Mouse (Mus musculus): Measurements from ENCODE around the gene Ctnnbip1. TPM values are rescaled to one million over a fixed set of nuclear protein-coding genes. Genes with fewer than 3 reads are reported as not detected.

The Ctnnbip1 gene
- polyA plus RNA-seq, 1 experiment from 2014 or later, result 103 TPM

DNA sequence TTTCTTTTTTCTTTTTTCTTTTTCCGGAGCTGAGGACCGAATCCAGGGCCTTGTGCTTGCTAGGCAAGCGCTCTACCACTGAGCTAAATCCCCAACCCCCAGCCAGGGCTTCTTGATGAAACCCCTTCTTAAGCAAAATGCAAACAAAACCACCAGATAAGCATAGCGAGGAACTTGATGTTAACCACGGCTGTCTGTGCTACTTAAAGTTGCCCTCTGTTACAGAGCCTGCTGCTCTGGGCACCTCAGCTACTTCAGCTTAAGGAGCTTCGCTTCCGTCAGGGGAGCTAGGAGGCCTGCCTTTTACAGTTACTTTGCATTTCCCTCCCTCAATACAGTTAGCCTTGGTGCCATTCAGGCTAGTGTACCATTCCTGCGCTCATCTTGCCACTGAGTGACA lies 19.1 kb upstream of the Ctnnbip1 start:
- Histone ChIP-seq H3K36me3 (peaks cover 63% of the 10 kb centered on the region), H3K27ac (replicated peaks) (no peak overlapping the region), H3K4me2 (no peak overlapping the region), H3K27me3 (replicated peaks) (no peaks in the 10 kb centered on the region), H3K9ac (replicated peaks) (no peak overlapping the region), H3K4me1 (no peaks in the 10 kb centered on the region), H3K9me3 (replicated peaks) (no peaks in the 10 kb centered on the region), H3K4me3 (replicated peaks) (no peak overlapping the region)
- no peak for ATAC-seq (ENCODE audit: low FRiP score)
- 92% methylated on average over 8 of the region's 8 CpGs for WGBS

DNA sequence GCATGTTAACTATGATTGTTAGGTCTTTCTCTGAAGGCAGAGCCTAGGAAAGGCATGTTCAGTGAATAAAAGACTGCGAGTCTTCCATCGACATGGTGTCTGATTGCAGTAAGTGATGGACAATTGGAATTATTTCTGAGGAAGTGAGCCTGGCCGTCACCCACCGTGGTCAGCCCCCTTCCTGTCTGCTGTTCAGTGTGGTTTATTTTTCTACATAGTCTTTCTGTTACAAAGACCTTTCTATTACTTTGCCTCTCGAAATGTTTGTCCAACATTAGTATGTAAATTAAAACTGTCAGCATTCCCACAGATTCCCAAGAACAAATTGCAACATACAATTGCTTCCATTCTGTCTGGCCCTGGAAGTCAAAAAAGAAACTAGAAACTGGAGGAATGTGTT lies 18.2 kb upstream of the Ctnnbip1 start:
- WGBS, result 69% methylated on average over 5 of the region's 5 CpGs
- Histone ChIP-seq H3K4me2 (no peak overlapping the region), H3K4me1 (peaks cover 4% of the 10 kb centered on the region; the same call in 1 of the 2 replicates), H3K27me3 (replicated peaks) (no peaks in the 10 kb centered on the region), H3K9me3 (replicated peaks) (no peaks in the 10 kb centered on the region), H3K36me3 (peaks cover 54% of the 10 kb centered on the region), H3K27ac (replicated peaks) (no peak overlapping the region), H3K4me3 (replicated peaks) (no peak overlapping the region), H3K9ac (replicated peaks) (no peak overlapping the region)
- ATAC-seq (ENCODE audit: low FRiP score), result no peak

DNA sequence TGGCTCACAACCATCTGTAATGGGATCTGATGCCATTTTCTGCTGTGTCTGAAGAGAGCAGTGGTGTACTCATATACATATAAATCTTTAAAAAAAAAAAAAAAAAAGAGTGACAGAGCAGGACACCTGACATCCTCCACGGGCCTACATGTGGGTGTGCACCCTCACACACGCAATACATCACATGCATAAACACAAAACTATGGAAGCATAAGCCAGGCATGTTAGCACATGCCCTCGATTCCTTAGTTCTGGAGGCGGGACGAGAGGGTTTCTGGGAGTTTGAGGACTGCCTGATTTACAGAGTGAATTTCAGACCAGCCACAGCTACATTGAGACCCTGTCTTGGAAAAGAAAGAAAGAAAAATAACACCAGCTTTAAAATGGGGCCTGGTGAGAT lies 13.7 kb upstream of the Ctnnbip1 start:
- Histone ChIP-seq H3K27me3 (replicated peaks) (no peaks in the 10 kb centered on the region), H3K27ac (replicated peaks) (peak overlapping the region; percentile 28; the same call in 1 of the 2 replicates), H3K9me3 (replicated peaks) (no peaks in the 10 kb centered on the region), H3K4me3 (replicated peaks) (no peak overlapping the region), H3K4me2 (no peak overlapping the region), H3K36me3 (peaks cover 25% of the 10 kb centered on the region), H3K9ac (replicated peaks) (no peak overlapping the region), H3K4me1 (peaks cover 8% of the 10 kb centered on the region; the same call in 1 of the 2 replicates)
- ATAC-seq (ENCODE audit: low FRiP score), result no peak
- WGBS, result 66% methylated on average over 5 of the region's 5 CpGs

DNA sequence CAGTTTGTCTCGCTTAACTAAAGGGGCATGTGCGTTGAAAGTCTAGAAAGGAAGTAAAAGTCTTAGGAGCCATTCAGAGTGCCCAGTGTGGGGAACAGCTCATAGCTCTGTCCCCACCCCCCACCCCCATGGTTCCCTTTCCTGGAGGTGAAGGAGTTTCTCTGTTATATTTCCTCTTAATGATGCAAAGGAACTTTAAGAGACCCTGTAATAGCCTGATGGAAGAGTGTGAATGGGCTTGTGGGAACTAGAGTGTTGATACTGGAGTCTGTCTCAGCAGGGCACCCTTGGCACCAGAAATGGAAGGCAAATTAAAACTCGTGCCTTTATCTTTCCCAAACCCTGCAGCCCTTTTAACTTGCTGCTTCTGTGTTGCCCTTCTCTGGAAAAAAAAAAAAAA lies 13.2 kb upstream of the Ctnnbip1 start:
- ATAC-seq (ENCODE audit: low FRiP score), result no peak
- H3K4me2 ChIP-seq, result no peak overlapping the region

DNA sequence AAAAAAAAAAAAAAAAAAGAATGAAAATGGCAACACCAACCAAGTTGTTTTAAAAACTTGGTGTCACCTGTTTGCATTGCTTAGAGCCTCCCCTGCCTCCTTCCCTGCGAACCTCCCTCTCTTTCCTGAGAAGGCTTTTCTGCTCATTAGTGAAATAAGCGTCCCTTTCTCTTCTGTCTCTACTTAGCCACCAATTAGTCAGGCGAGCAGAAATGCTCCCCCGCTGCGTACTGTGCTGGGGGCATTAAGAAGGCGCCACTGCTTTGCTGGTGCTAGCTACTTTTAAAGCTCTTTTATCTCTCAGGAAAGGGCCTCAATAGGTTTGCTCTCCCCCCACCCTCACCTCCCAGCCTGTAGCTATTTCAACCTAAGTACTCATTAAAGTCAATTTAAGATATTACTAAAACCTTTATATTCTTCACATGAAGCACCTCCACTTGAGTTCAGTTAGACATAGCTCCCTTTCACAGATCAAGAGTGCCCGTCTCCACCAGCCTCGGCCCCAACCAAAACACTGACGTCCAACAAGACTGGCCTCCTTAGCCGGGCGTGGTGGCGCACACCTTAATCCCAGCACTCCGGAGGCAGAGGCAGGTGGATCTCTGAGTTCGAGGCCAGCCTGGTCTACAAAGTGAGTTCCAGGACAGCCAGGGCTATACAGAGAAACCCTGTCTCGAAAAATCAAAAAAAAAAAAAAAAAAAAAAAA lies 12.6 kb upstream of the Ctnnbip1 start:
- Histone ChIP-seq H3K9me3 (replicated peaks) (no peaks in the 10 kb centered on the region), H3K27ac (replicated peaks) (no peak overlapping the region), H3K4me1 (peaks cover 8% of the 10 kb centered on the region; the same call in 1 of the 2 replicates), H3K36me3 (peaks cover 15% of the 10 kb centered on the region), H3K27me3 (replicated peaks) (no peaks in the 10 kb centered on the region), H3K4me2 (no peak overlapping the region), H3K4me3 (replicated peaks) (no peak overlapping the region), H3K9ac (replicated peaks) (no peak overlapping the region)
- ATAC-seq (ENCODE audit: low FRiP score), result no peak
- 58% methylated on average over 15 of the region's 15 CpGs for WGBS

More for the DNA sequence above, 13.2 kb upstream of the Ctnnbip1 start:
- no peak overlapping the region for H3K9ac ChIP-seq (replicated peaks)
- peaks cover 8% of the 10 kb centered on the region; the same call in 1 of the 2 replicates for H3K4me1 ChIP-seq
- H3K36me3 ChIP-seq, result peaks cover 20% of the 10 kb centered on the region
- no peaks in the 10 kb centered on the region for H3K9me3 ChIP-seq (replicated peaks)
- no peak overlapping the region for H3K4me3 ChIP-seq (replicated peaks)
- H3K27ac ChIP-seq (replicated peaks), result peak overlapping the region; percentile 28; the same call in 1 of the 2 replicates
- 19% methylated on average over 3 of the region's 3 CpGs for WGBS
- no peaks in the 10 kb centered on the region for H3K27me3 ChIP-seq (replicated peaks)

DNA sequence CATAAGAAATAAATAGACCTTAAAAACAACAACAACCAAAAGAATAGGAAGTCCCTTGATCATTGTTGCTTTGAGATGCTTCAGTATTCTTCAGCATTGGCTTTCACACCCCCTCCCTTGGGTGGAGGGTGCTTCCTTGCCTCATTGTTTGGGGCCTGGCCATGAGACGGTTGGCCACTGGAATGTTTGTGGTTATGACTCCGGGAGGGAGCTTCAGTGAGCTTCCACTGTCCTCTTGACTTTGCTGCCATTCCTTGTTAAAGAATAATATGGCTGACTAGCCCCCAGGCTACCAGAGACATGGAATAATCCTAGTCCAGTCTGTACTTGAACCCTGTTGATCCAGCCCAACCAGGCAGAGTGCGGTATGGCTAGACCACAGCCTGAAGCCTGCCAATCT lies 11.1 kb upstream of the Ctnnbip1 start:
- H3K27ac ChIP-seq (replicated peaks), result no peak overlapping the region
- ATAC-seq (ENCODE audit: low FRiP score), result no peak
- no peaks in the 10 kb centered on the region for H3K27me3 ChIP-seq (replicated peaks)
- no peak overlapping the region for H3K9ac ChIP-seq (replicated peaks)
- H3K9me3 ChIP-seq (replicated peaks), result no peaks in the 10 kb centered on the region
- H3K4me1 ChIP-seq, result peaks cover 11% of the 10 kb centered on the region
- 80% methylated on average over 3 of the region's 3 CpGs for WGBS
- H3K36me3 ChIP-seq, result peaks cover 6% of the 10 kb centered on the region
- no peak overlapping the region for H3K4me2 ChIP-seq
- no peak overlapping the region for H3K4me3 ChIP-seq (replicated peaks)

DNA sequence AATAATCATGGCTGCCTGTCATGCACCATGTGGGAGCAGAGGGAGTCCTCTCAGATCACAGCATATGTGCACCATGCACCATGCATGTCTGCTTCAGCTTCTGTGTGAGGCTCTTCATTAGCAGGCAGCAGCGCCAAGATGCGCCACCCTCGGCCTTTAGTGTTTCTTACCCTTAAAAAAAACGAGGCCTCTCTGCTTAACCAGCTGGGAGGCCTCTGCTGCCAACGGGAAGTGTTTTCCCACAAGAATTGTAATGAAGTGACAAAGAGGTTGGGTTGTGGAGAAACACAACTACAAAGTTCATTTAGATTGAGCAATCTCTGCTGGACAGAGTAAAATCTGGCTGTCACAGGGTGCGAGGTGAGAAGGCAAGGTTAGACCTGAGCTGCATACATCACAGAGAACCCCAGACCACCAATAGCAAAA lies 6.8 kb upstream of the Ctnnbip1 start:
- H3K4me2 ChIP-seq, result no peak overlapping the region
- H3K27me3 ChIP-seq (replicated peaks), result no peaks in the 10 kb centered on the region
- WGBS, result 31% methylated on average over 6 of the region's 6 CpGs
- ATAC-seq (ENCODE audit: low FRiP score), result no peak
- no peak overlapping the region for H3K4me3 ChIP-seq (replicated peaks)
- 0 out of 2 replicates have a peak overlapping the region, but pooled peaks have one; percentile 18 for H3K27ac ChIP-seq (replicated peaks)
- H3K4me1 ChIP-seq, result peaks cover 3% of the 10 kb centered on the region; the same call in 1 of the 2 replicates
- no peaks in the 10 kb centered on the region for H3K9me3 ChIP-seq (replicated peaks)
- no peaks in the 10 kb centered on the region for H3K36me3 ChIP-seq
- no peak overlapping the region for H3K9ac ChIP-seq (replicated peaks)

DNA sequence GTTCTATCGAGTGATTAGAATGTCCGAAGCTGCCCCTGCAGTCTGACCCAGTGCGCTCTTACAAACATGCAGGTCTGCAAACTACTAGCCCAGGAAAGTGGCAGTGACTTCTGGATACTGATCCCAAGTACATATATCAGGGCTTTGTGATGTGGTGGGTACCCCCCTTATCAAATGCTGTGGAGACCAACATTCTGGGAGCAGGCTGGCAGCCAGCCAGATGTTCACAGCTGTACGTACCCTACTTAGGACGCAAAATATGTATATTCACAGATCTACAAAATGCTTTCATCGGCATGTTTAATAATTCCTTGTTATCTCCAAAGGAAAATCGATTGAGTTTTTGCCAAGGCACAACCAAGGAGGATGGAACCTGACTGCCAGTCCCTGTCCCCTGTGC lies 6.0 kb upstream of the Ctnnbip1 start:
- Histone ChIP-seq H3K36me3 (no peaks in the 10 kb centered on the region), H3K9me3 (replicated peaks) (no peaks in the 10 kb centered on the region), H3K4me2 (no peak overlapping the region), H3K27me3 (replicated peaks) (no peaks in the 10 kb centered on the region), H3K9ac (replicated peaks) (no peak overlapping the region), H3K4me1 (peaks cover 3% of the 10 kb centered on the region; the same call in 1 of the 2 replicates), H3K4me3 (replicated peaks) (no peak overlapping the region), H3K27ac (replicated peaks) (no peak overlapping the region)
- WGBS, result 76% methylated on average over 7 of the region's 7 CpGs
- ATAC-seq (ENCODE audit: low FRiP score), result no peak

DNA sequence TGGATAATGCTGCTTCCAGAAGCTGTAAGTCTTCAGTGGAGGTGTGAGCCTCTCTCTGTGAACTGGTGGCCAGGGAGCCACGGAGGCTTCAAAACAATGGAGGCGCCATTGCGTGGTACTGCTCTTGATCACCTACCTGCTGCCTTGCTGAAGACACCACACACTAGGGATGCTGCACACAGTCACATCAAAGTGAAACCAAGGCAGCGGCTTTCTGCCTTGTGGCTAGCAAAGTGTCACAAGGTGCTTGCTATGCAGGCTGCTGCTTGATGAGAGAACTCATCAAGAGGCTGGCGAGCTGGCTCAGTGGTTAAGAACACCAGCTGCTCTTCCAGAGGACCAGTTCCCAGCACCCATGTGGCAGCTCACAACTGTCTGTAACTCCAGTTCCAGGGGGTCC lies 2.3 kb upstream of the Ctnnbip1 start:
- H3K4me1 ChIP-seq, result peaks cover 30% of the 10 kb centered on the region
- WGBS, result 89% methylated on average over 5 of the region's 5 CpGs

DNA sequence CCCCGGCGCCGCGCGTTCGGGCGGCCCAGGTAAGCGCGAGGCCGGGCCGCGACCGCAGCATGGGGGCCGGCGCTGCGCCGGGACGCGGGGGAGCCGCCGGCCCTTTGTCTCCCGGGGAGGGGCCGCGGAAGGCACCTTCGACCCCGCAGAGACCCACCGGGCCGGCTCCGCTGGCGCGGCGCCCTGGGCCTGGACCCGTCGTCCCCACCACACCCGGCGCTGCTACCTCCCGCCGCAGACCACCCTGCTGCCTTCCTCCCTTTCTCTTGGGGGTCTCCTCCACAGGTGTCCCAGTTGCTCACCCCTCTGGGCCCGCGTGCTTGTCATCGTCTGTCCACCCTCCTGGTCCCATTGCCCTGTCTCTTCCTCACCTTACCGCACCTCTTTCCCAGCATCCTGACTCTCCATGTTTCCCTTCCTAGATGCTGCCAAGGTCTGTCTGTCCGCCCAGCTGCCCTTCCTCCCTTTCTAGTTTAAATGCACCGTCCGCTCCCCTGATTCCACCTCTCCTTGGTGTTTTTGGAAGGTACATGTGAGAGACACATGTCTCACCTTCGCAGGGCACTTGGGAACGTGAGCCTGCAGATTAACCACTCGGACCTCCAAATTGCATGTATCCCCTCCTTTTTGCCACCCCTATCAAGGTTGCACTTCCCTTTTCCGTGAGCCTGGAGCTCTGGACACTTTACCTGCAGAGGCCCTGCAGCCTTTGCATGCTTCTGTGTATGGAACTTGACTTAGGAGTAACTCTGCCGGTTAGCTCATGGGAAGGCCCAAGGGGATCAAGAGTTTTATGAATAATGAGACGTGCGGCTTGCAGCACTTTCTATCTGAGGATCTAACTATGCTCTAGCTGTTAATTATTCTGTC lies 550 bp downstream of the Ctnnbip1 start:
- Histone ChIP-seq H3K27me3 (replicated peaks) (no peaks in the 10 kb centered on the region), H3K4me2 (peak overlapping the region; percentile 87), H3K9me3 (replicated peaks) (no peaks in the 10 kb centered on the region), H3K4me3 (replicated peaks) (peak overlapping the region; percentile 89), H3K27ac (replicated peaks) (peak overlapping the region; percentile 66), H3K4me1 (peaks cover 35% of the 10 kb centered on the region), H3K36me3 (no peaks in the 10 kb centered on the region), H3K9ac (replicated peaks) (peak overlapping the region; percentile 86)
- ATAC-seq (ENCODE audit: low FRiP score), result peak; percentile 48
- 4% methylated on average over 37 of the region's 52 CpGs for WGBS

More for the DNA sequence above, 2.3 kb upstream of the Ctnnbip1 start:
- H3K36me3 ChIP-seq, result no peaks in the 10 kb centered on the region
- H3K4me3 ChIP-seq (replicated peaks), result no peak overlapping the region
- H3K27ac ChIP-seq (replicated peaks), result no peak overlapping the region
- no peak for ATAC-seq (ENCODE audit: low FRiP score)
- H3K4me2 ChIP-seq, result no peak overlapping the region
- H3K9me3 ChIP-seq (replicated peaks), result no peaks in the 10 kb centered on the region
- no peaks in the 10 kb centered on the region for H3K27me3 ChIP-seq (replicated peaks)
- no peak overlapping the region for H3K9ac ChIP-seq (replicated peaks)

DNA sequence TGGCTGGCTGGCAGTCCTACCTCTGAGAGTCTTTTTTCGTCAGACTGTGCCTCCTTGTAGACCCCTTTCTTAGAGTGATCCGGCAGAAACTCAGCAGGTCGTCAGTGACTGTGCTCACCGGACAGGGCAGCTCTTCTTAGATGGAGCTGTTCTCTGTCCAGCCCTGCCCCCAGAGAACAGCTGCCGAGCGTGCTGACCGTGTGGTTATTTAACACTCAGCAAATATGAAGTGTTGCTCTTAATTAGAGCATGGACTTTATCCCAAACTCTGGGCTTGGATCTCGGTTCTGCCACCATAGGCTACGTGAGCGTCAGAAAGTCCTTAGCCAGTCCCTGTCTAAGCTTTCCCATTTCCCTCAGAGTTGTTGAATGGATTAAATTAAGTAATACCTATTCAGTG lies 3.2 kb downstream of the Ctnnbip1 start:
- H3K27ac ChIP-seq (replicated peaks), result no peak overlapping the region
- H3K9ac ChIP-seq (replicated peaks), result no peak overlapping the region
- WGBS, result 78% methylated on average over 10 of the region's 10 CpGs
- peaks cover 48% of the 10 kb centered on the region for H3K4me1 ChIP-seq
- H3K9me3 ChIP-seq (replicated peaks), result no peaks in the 10 kb centered on the region
- no peak for ATAC-seq (ENCODE audit: low FRiP score)
- H3K27me3 ChIP-seq (replicated peaks), result no peaks in the 10 kb centered on the region
- no peaks in the 10 kb centered on the region for H3K36me3 ChIP-seq
- no peak overlapping the region for H3K4me2 ChIP-seq
- H3K4me3 ChIP-seq (replicated peaks), result no peak overlapping the region

DNA sequence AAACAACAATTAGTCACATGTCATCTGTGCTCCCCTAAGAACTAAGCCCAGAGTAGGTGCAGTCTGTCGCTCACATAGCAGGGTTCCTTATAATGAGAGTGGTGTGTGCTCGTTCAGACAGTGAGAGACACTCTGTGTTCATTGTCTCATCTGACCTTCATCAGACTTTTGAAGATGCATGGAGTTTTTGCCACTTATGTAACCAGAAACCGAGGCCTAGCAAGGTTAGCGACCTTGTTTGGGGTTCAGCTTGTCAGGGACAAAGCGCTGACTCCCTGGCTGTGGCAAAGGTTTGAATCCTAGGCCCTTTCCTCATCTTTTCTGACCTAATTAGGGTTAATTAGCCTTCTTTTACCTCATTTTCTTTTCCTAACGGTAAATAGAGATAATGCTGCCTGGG lies 5.9 kb downstream of the Ctnnbip1 start:
- 76% methylated on average over 6 of the region's 6 CpGs for WGBS
- H3K9ac ChIP-seq (replicated peaks), result no peak overlapping the region
- no peak for ATAC-seq (ENCODE audit: low FRiP score)
- H3K9me3 ChIP-seq (replicated peaks), result no peaks in the 10 kb centered on the region
- H3K4me3 ChIP-seq (replicated peaks), result no peak overlapping the region
- no peaks in the 10 kb centered on the region for H3K27me3 ChIP-seq (replicated peaks)
- H3K4me1 ChIP-seq, result peaks cover 47% of the 10 kb centered on the region
- no peak overlapping the region for H3K27ac ChIP-seq (replicated peaks)
- H3K4me2 ChIP-seq, result no peak overlapping the region
- H3K36me3 ChIP-seq, result no peaks in the 10 kb centered on the region

Measured in neural tube, embryonic 15.5 days (tissue).